Mouse (Mus musculus) embryonic fibroblast, embryonic 13.5 days (primary cell): ENCODE measurements around the gene Ubl4b.
A peak's percentile ranks its signal among the peaks of the same experiment; 100 is the strongest.

ENCODE experiments used
- CTCF ChIP-seq: IDR thresholded peaks from 2 replicates; pipeline ENCODE4 v1.5.1; 2011; ENCODE audit warnings: mild to moderate bottlenecking, control low read depth, low read length, moderate library complexity, borderline replicate concordance; ENCODE audit not compliant: insufficient read depth
- POLR2A ChIP-seq: IDR thresholded peaks from 2 replicates; pipeline ENCODE4 v1.6.1; 2011; ENCODE audit warnings: low read depth, mild to moderate bottlenecking, control low read depth, low read length, moderate library complexity

DNA sequence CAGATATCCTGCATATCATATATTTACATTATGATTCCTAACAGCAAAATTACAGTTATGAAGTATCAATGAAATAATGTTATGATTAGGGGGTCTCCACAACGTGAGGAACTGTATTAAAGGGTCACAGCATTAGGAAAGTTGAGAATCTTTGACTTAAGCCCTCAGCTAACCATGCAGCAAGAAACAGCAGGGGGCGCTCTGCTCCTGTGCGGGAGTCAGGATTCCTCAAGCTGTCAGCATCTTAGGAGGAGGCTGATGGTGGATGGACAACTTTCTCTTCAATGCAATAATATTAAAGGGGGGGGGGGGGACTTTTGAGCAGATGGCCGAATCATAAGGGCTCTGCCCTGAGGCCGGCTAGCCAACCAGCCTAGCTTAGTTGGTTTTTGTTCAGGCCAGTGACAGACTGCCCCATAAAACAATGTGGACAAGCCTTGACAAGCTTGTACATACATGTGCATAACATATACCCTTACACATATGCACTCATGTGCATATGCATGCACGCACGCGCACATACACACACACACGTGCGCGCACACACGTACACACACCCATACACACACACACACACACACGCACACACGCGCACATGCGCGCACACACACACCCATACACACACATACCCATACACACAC lies 4.3 kb downstream of the Ubl4b start:
- peak; percentile 75 for TF ChIP-seq CTCF
- no peak for TF ChIP-seq POLR2A
